Mouse (Mus musculus) thymus, adult 2 months (tissue): ENCODE measurements at regions not wholly inside any gene's neighbourhood (a gene's known extent, or its start where the extent isn't known, plus 50 kb on each side); places are given as distances from the start of the nearest gene placed in this dataset.

Source experiments
- DNase-seq: peaks from one replicate; pipeline ENCODE4 v3.0.0; 2021
- H3K27ac ChIP-seq: fragments of 200-500 bp; 2 replicates; pipeline ENCODE4 v1.5.1; 2012; ENCODE audit warnings: low read length, control low read depth; ENCODE audit not compliant: control insufficient read depth, insufficient read depth
- H3K27me3 ChIP-seq: fragments of 200-500 bp; 2 replicates; pipeline ENCODE4 v1.6.1; 2012; ENCODE audit warnings: mild to moderate bottlenecking, low read length, moderate library complexity, mixed read lengths; ENCODE audit not compliant: control insufficient read depth, insufficient read depth
- H3K36me3 ChIP-seq: fragments of 200-500 bp; 2 replicates; pipeline ENCODE4 v1.6.1; 2012; ENCODE audit warnings: mild to moderate bottlenecking, low read length, moderate library complexity; ENCODE audit not compliant: control insufficient read depth, insufficient read depth
- H3K4me1 ChIP-seq: fragments of 200-500 bp; replicated peaks from 2 replicates; pipeline ENCODE4 v1.6.1; 2012; ENCODE audit warnings: low read length; ENCODE audit not compliant: control insufficient read depth, insufficient read depth
- H3K4me3 ChIP-seq: fragments of 200-500 bp; 2 replicates; pipeline ENCODE4 v1.5.1; 2012; ENCODE audit warnings: mild to moderate bottlenecking, low read length, control low read depth, moderate library complexity; ENCODE audit not compliant: control insufficient read depth, insufficient read depth
- CTCF ChIP-seq: fragments of 200-500 bp; IDR thresholded peaks from 2 replicates; pipeline ENCODE4 v1.5.1; 2012; ENCODE audit warnings: mild to moderate bottlenecking, control low read depth, low read length, moderate library complexity, borderline replicate concordance; ENCODE audit not compliant: control insufficient read depth, poor library complexity, insufficient read depth; ENCODE audit errors: extremely low read depth
- POLR2A ChIP-seq: fragments of 200-500 bp; IDR thresholded peaks from 2 replicates; pipeline ENCODE4 v1.6.1; 2012; ENCODE audit warnings: mild to moderate bottlenecking, low read length, control low read depth, moderate library complexity; ENCODE audit not compliant: control insufficient read depth, poor library complexity, insufficient read depth; ENCODE audit errors: extremely low read depth
- WGBS: fragments of 180-500 bp; shearing (Covaris S2); methylation state at CpG from one replicate; pipeline ENCODE4 v1.1.7; 2018; 5-methylcytosine and 5-hydroxymethylcytosine counted together

GRCm38 (mm10) chr1:83496888-83497287 lies 88.9 kb upstream of the Sphkap start:
- no peaks in the 10 kb centered on the region for H3K27me3 ChIP-seq
- H3K36me3 ChIP-seq: no peaks in the 10 kb centered on the region
- H3K4me3 ChIP-seq: no peak overlapping the region
- no peaks in the 10 kb centered on the region for H3K4me1 ChIP-seq
- no peak overlapping the region for H3K27ac ChIP-seq
- DNase-seq: no peak
- WGBS: 87% methylated on average over 2 of the region's 2 CpGs
- no peak for TF ChIP-seq CTCF
- TF ChIP-seq POLR2A: no peak

- Histone ChIP-seq H3K27me3 (no peaks in the 10 kb centered on the region), H3K36me3 (no peaks in the 10 kb centered on the region), H3K4me1 (no peaks in the 10 kb centered on the region), H3K4me3 (no peak overlapping the region), H3K27ac (no peak overlapping the region)
- no peak for TF ChIP-seq CTCF
- WGBS: 54% methylated on average over 2 of the region's 2 CpGs
- no peak for DNase-seq
Observed at GRCm38 (mm10) chr1:83496380-83496779, 88.4 kb upstream of the Sphkap start.

GRCm38 (mm10) chr1:83495022-83495421 lies 87.0 kb upstream of the Sphkap start:
- DNase-seq: no peak
- Histone ChIP-seq H3K4me3 (no peak overlapping the region), H3K36me3 (no peaks in the 10 kb centered on the region), H3K27ac (no peak overlapping the region), H3K4me1 (no peaks in the 10 kb centered on the region), H3K27me3 (no peaks in the 10 kb centered on the region)
- TF ChIP-seq CTCF (no peak), POLR2A (no peak)
- WGBS: 75% methylated on average over 4 of the region's 4 CpGs

- Histone ChIP-seq H3K36me3 (no peaks in the 10 kb centered on the region), H3K4me1 (no peaks in the 10 kb centered on the region), H3K4me3 (no peak overlapping the region), H3K27ac (no peak overlapping the region), H3K27me3 (no peaks in the 10 kb centered on the region)
- no peak for TF ChIP-seq CTCF
- no peak for TF ChIP-seq POLR2A
- WGBS: 77% methylated on average over 2 of the region's 2 CpGs
- DNase-seq: no peak
Observed at GRCm38 (mm10) chr1:83479111-83479510, 71.1 kb upstream of the Sphkap start.
